Mouse (Mus musculus) stomach, embryonic 15.5 days (tissue): ENCODE results near the gene Hmgcs2. TPM values are rescaled to one million over a fixed set of nuclear protein-coding genes. Genes with fewer than 3 reads are reported as not detected.
"Not testable (repeated sequence)": the region's sequence is repeated elsewhere in the genome, so short reads cannot be mapped to it uniquely, and the experiment has no call there.

Experiments used
- ATAC-seq: fragments of 200-750 bp; cut with Nextera tagmentation; 2 replicates; pipeline ENCODE4 v1.8.0; 2017; ENCODE audit warnings: low read depth, moderate number of reproducible peaks, moderate TSS enrichment; ENCODE audit not compliant: insufficient read depth, low FRiP score
- H3K27ac ChIP-seq: fragments of 300-500 bp; sonication (generic); 2 replicates; pipeline ENCODE4 v1.5.1; 2015; ENCODE audit warnings: mild to moderate bottlenecking, inconsistent platforms
- H3K27me3 ChIP-seq: fragments of 300-500 bp; sonication (generic); replicated peaks from 2 replicates; pipeline ENCODE4 v1.6.1; 2015; ENCODE audit warnings: inconsistent platforms
- H3K36me3 ChIP-seq: fragments of 300-500 bp; sonication (generic); 2 replicates; pipeline ENCODE4 v1.6.1; 2015; ENCODE audit warnings: inconsistent platforms
- H3K4me1 ChIP-seq: fragments of 300-500 bp; sonication (generic); 2 replicates; pipeline ENCODE4 v1.6.1; 2015; ENCODE audit warnings: inconsistent platforms
- H3K4me2 ChIP-seq: fragments of 300-500 bp; sonication (generic); 2 replicates; pipeline ENCODE4 v1.6.1; 2015; ENCODE audit warnings: mild to moderate bottlenecking, inconsistent platforms
- H3K4me3 ChIP-seq: fragments of 300-500 bp; sonication (generic); replicated peaks from 2 replicates; pipeline ENCODE4 v1.5.1; 2015; ENCODE audit warnings: inconsistent platforms
- H3K9ac ChIP-seq: fragments of 300-500 bp; sonication (generic); 2 replicates; pipeline ENCODE4 v1.6.1; 2015; ENCODE audit warnings: inconsistent platforms
- H3K9me3 ChIP-seq: fragments of 300-500 bp; sonication (generic); 2 replicates; pipeline ENCODE4 v1.6.1; 2016; ENCODE audit warnings: inconsistent platforms
- WGBS: fragments of 180-500 bp; shearing (Covaris S2); methylation state at CpG from one replicate; pipeline ENCODE4 v1.1.7; 2015; 5-methylcytosine and 5-hydroxymethylcytosine counted together
- polyA plus RNA-seq: library from polyadenylated mRNA; unstranded; fragments of >200 nt; fragmentation: Nextera tagmentation; extraction: Ambion mirVana; gene quantifications from 2 replicates; pipeline ENCODE4 v1.2.1, GENCODE M21; 2015

Gene Hmgcs2
- polyA plus RNA-seq, 1 experiment from 2014 or later = 55.7 TPM

DNA sequence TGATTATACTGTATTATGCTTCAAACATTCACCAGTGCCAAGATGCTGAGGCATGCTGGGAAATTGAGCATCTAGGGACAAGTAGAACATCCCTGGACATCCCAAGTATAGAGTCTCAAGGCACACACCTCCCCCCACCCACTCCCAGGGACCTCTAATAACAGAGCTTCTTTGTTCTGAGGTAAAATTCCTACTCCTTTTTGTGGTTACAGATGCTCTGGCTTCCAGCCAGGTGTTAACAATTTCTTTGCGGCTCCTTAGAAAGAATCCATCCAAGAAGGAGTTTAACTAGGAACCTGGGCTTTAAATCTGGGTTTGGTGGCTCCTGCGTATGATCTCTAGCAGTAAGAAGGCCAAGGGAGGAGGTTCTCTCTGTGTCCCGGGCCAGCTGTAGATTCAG, 36.9 kb downstream of the Hmgcs2 start:
- no peak overlapping the region for H3K4me2 ChIP-seq
- no peaks in the 10 kb centered on the region for H3K9me3 ChIP-seq
- no peak overlapping the region for H3K27ac ChIP-seq
- peaks cover 16% of the 10 kb centered on the region for H3K36me3 ChIP-seq
- no peak overlapping the region for H3K4me3 ChIP-seq
- no peak overlapping the region for H3K9ac ChIP-seq
- H3K27me3 ChIP-seq = no peaks in the 10 kb centered on the region
- WGBS = 53% methylated on average over 3 of the region's 3 CpGs
- no peak for ATAC-seq
- no peaks in the 10 kb centered on the region for H3K4me1 ChIP-seq

DNA sequence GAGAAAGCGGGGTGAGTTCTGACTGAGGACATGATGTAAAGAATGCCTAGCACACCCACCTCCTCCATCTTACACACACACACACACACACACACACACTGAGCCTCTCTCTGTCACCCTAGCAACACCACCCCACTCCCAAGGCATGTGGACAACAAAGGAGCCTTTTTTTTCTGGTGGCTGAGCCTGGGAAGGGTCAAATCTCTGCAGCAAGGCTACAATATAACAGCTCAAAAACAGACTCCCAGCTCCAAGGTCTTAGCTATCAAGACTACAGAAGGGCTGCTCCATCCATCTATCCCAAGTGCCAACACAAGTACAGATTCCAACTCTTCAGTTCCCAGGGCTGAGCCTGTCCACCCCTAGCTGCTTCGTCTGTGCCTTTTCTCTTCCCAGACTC, 39.0 kb downstream of the Hmgcs2 start:
- WGBS = 74% methylated on average over 2 of the region's 2 CpGs
- no peaks in the 10 kb centered on the region for H3K4me1 ChIP-seq
- H3K4me3 ChIP-seq = no peak overlapping the region
- H3K27ac ChIP-seq = no peak overlapping the region
- ATAC-seq = no peak
- H3K9me3 ChIP-seq = no peaks in the 10 kb centered on the region
- H3K36me3 ChIP-seq = peaks cover 13% of the 10 kb centered on the region
- H3K27me3 ChIP-seq = no peaks in the 10 kb centered on the region
- H3K4me2 ChIP-seq = no peak overlapping the region
- no peak overlapping the region for H3K9ac ChIP-seq

DNA sequence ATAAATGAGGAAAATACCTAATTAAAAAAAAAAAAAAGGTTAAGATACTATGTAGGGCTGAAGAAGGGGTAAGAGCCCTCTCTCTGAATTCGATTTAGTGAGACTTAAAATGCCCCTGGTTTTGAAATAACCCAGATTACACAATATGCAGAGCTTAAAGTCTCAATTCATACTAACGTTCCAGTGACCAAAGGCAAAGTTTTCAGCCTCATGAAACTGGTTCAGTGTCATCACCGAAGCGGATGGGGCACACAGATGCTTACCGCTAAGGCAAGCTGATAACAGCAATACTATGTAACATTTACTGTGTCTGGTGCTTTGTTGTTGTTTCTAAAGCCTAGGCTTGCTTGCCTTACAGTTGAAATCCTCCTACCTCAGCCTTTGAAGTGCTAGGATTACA, 42.0 kb downstream of the Hmgcs2 start:
- H3K4me2 ChIP-seq = no peak overlapping the region
- no peak for ATAC-seq
- no peak overlapping the region for H3K27ac ChIP-seq
- no peak overlapping the region for H3K9ac ChIP-seq
- H3K36me3 ChIP-seq = peaks cover 7% of the 10 kb centered on the region; the same call in 1 of the 2 replicates
- H3K27me3 ChIP-seq = no peaks in the 10 kb centered on the region
- no peaks in the 10 kb centered on the region for H3K4me1 ChIP-seq
- no peak overlapping the region for H3K4me3 ChIP-seq
- whole genome bisulfite sequencing = 90% methylated on average over 5 of the region's 5 CpGs
- H3K9me3 ChIP-seq = no peaks in the 10 kb centered on the region

DNA sequence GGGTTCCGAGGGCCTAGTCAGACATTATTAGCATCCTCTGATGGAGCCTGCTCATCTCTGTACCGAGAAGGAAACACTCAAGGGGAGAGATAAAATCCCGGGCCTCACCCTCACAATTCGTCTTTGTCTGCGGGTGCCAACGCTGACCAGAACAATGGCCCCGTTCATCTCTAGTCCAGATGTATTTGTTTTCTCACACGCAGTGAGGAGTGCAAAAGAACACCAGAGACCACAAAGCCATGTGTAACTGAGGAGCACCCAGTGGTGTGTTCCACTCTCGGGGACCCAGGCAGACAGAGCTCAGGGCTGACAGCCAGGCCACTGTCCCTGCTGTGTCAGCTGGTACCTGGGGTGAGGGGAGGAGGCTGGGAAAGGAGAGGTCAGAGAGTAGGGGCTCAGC, 44.0 kb downstream of the Hmgcs2 start:
- H3K9ac ChIP-seq = no peak overlapping the region
- no peak overlapping the region for H3K4me3 ChIP-seq
- no peak for ATAC-seq
- WGBS = 66% methylated on average over 9 of the region's 9 CpGs
- no peaks in the 10 kb centered on the region for H3K27me3 ChIP-seq
- H3K4me2 ChIP-seq = no peak overlapping the region
- no peaks in the 10 kb centered on the region for H3K4me1 ChIP-seq
- H3K36me3 ChIP-seq = peaks cover 7% of the 10 kb centered on the region; the same call in 1 of the 2 replicates
- no peaks in the 10 kb centered on the region for H3K9me3 ChIP-seq
- H3K27ac ChIP-seq = no peak overlapping the region

DNA sequence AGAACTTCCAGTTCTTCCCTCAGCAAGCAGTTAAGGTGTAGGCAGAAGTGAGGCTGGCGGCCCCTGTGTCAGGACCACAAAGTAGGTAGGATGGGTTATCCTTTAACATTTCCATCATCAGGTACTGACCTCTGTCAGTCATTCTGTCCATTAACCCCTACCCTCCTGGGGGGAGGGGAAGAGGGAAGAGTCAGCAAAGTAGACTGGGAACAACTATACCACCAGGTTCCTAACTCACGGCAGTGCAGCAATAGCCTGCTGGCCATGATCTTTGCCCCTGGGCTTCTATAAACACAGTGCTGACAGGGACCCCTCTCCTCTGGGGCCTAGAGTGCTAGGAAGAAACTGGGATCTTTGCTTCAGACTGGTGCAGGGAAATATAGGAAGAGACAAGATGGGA, 53.8 kb downstream of the Hmgcs2 start:
- H3K4me3 ChIP-seq = no peak overlapping the region
- H3K9me3 ChIP-seq = no peaks in the 10 kb centered on the region
- H3K4me2 ChIP-seq = no peak overlapping the region
- peaks cover 18% of the 10 kb centered on the region for H3K4me1 ChIP-seq
- no peak overlapping the region for H3K9ac ChIP-seq
- ATAC-seq = no peak
- H3K27me3 ChIP-seq = no peaks in the 10 kb centered on the region
- H3K36me3 ChIP-seq = peaks cover 13% of the 10 kb centered on the region; the same call in 1 of the 2 replicates
- 65% methylated on average over 2 of the region's 2 CpGs for WGBS
- H3K27ac ChIP-seq = no peak overlapping the region

DNA sequence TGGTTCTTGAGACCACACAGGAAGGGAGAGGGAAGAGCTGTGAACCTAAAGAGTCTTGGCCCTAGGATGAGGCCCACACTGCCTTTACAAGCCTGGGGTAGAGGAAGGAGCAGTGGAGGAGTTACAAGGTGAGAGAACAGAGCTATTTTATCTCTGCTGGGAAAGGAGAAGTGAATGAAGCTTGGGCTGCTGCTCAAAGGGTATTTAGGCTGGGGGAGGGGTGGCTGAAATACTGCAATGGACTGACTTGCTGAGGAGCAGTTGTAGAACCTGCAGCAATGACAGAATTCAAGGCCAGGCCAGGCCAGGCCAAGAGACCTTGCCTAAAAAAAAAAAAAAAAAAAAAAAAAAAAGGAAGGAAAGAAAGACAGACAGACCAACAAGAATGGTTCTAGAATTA, 55.1 kb downstream of the Hmgcs2 start:
- no peaks in the 10 kb centered on the region for H3K27me3 ChIP-seq
- H3K36me3 ChIP-seq = peaks cover 13% of the 10 kb centered on the region; the same call in 1 of the 2 replicates
- H3K9ac ChIP-seq = no peak overlapping the region
- ATAC-seq = no peak
- no peaks in the 10 kb centered on the region for H3K9me3 ChIP-seq
- no peak overlapping the region for H3K4me3 ChIP-seq
- peaks cover 18% of the 10 kb centered on the region for H3K4me1 ChIP-seq
- H3K4me2 ChIP-seq = no peak overlapping the region
- H3K27ac ChIP-seq = no peak overlapping the region

DNA sequence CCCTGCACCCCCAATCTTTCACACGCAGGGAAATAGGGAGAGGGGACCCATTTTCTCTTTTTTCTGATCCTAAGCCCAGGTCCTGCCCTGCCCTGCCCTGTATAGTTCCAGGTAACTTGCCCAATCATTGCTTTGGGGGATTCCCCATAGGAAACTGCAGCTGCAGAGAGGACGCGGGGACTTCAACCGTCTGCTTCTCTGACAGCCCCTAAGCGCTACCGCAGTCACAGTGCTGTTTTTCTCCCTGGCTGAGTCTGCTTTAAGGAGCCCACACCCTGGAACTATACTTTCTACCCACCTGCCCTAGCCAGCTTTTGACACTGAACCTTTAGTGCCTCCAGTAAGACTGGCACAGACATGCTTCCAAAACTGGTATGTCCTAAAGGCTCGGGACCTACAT, 55.7 kb downstream of the Hmgcs2 start:
- Histone ChIP-seq H3K36me3 (peaks cover 13% of the 10 kb centered on the region; the same call in 1 of the 2 replicates), H3K9me3 (no peaks in the 10 kb centered on the region), H3K9ac (no peak overlapping the region), H3K27ac (no peak overlapping the region), H3K27me3 (no peaks in the 10 kb centered on the region), H3K4me3 (no peak overlapping the region), H3K4me1 (peaks cover 18% of the 10 kb centered on the region), H3K4me2 (peak overlapping the region; percentile 94; the same call in 1 of the 2 replicates)
- no peak for ATAC-seq
- WGBS = 65% methylated on average over 7 of the region's 7 CpGs

DNA sequence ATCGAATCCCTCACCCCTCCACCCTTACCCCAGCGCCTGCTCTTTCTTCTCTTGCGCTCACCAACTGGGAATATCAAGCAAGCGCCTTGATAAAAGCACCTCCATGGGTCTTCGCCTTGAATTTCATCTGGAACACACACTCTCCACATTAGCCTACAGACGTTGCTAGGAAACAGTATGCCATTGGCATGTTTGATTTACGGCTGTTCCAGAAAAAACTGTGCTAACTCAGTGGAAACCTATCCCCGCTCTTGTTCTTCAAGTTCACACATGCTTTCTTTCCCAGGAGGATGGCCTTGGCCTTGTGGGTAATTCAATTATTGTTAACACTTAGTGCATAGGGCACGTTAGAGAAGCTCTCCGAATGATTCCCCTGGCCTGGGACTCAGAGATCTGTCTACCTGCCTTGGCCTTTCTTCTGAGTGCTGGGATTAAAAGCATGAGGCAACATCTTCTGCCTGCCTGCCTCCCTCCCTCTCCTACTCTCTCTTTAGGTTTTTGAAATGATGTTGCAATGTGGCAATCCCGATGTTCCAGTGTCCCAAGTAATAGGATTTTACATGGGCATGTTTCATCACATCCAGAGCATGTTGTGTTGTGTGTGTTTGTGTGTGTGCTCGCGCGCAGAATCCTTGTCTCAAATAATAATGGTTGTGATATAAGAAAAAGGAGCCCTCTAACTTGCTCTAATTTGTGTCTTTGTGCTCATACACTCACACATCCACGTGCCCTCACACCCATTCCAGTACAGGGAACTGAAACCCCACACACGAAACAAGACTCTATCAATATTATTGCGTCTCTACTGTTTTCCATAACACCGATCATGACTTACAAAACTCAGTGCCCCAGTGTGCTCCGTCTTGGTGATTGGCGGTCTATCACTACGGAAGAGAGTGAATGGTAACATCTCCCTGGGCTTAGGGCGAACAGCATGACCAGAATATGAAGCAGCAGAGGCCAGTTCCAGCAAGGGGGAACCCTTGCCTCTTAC, 56.7 kb downstream of the Hmgcs2 start:
- Histone ChIP-seq H3K9me3 (no peaks in the 10 kb centered on the region), H3K27ac (peak overlapping the region; percentile 44), H3K36me3 (peaks cover 13% of the 10 kb centered on the region; the same call in 1 of the 2 replicates), H3K9ac (no peak overlapping the region), H3K4me1 (peaks cover 18% of the 10 kb centered on the region), H3K27me3 (no peaks in the 10 kb centered on the region), H3K4me2 (peak overlapping the region; percentile 94), H3K4me3 (no peak overlapping the region)
- WGBS = 73% methylated on average over 22 of the region's 22 CpGs
- no peak for ATAC-seq

DNA sequence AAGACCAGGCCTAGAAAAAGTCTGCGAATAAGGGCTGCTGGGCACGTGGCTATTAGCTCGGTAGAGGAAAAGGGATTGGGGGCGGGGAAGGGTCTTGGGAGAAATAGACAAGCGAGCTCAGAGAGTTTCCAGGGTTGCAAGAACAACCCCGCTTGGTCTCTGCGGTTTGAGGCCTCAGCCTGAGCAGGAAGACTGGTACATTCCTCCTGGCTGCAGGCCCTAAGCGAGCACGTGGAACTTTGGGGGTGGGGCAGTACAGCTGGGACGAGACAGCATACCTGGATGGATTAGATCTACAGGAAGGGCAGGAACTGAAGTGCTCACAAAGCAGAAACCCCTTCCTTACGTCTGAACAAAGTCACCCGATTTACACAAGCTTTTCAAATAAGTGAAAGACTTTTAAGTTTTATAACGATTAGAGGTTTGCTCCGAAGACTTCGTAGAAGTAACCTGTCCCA, 58.4 kb downstream of the Hmgcs2 start:
- Histone ChIP-seq H3K27me3 (no peaks in the 10 kb centered on the region), H3K4me1 (peaks cover 18% of the 10 kb centered on the region), H3K4me2 (peak overlapping the region; percentile 94), H3K36me3 (no peaks in the 10 kb centered on the region), H3K4me3 (peak overlapping the region; percentile 61), H3K9me3 (no peaks in the 10 kb centered on the region), H3K9ac (peak overlapping the region; percentile 56; the same call in 1 of the 2 replicates), H3K27ac (peak overlapping the region; percentile 78)
- 6% methylated on average over 15 of the region's 15 CpGs for WGBS
- 0 out of 2 replicates have a peak, but pooled peaks have one; percentile 41 for ATAC-seq

DNA sequence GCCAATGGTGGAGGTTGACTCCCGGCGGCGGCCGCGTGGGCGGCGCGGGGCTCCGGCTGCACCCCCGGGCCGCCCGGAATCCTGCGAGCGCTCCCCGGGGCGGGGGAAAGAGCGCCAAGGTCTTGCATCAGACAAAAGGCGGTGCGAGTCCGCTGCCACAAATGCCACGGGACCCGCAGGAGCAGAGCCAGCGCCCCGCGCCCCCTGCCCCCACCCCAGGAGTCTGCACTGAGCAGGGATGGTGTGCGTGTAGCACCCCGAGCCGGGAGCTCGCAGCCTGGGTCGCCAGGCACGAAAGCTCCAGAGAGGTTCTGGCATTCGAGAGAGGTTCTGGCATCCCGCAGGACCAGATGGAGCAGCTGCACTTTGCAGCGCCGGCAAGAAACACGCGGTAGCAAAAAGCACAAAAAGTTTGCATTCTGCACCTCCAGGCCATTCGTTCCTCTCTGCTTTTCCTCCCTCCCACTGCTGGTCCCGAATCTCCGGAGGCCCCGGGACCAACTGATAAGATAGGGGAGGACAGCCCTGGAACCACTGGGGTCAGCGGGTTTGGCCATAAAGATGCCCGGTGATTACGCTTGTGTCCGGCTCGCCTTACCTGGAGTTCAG, 59.0 kb downstream of the Hmgcs2 start:
- Histone ChIP-seq H3K9ac (peak overlapping the region; percentile 56; the same call in 1 of the 2 replicates), H3K4me1 (peaks cover 18% of the 10 kb centered on the region), H3K4me2 (peak overlapping the region; percentile 94), H3K4me3 (peak overlapping the region; percentile 61), H3K36me3 (no peaks in the 10 kb centered on the region), H3K9me3 (no peaks in the 10 kb centered on the region), H3K27ac (peak overlapping the region; percentile 78), H3K27me3 (no peaks in the 10 kb centered on the region)
- ATAC-seq = peak; percentile 25; the same call in 1 of the 2 replicates
- WGBS = under 1% methylated on average over 45 of the region's 46 CpGs

DNA sequence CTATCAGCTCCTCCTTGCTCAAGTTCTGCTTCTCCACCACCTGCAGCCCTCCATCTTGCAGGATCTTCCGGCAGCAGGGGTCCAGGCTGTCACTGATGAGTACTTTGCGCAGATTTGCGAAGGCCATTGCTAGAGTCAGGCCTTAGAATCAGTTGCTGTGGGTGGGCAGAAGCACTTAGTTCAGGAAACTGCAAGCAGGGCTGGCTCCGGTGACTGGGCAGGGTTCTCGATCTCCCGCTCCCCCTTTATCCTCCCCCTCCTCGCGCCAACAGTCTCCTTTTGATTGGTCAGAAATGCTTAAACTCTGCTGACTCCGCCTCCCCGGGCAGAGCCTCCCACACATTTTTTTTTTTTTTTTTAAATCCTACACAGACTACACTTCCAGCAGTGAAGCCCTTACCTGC, 59.5 kb downstream of the Hmgcs2 start, which contains the start of gene Phgdh:
TSS of gene Phgdh (minus strand) at position 285 of the 404 bp plus-strand sequence.
- peaks cover 18% of the 10 kb centered on the region for H3K4me1 ChIP-seq
- H3K9me3 ChIP-seq, H3K27me3 ChIP-seq, H3K36me3 ChIP-seq: not testable (repeated sequence)
- WGBS = 0% methylated on average over 10 of the region's 10 CpGs
- H3K27ac ChIP-seq = peak within 1 kb of the TSS; percentile 78
- peak within 1 kb of the TSS; percentile 94 for H3K4me2 ChIP-seq
- peak within 1 kb of the TSS; percentile 61 for H3K4me3 ChIP-seq
- peak within 1 kb of the TSS; percentile 56; the same call in 1 of the 2 replicates for H3K9ac ChIP-seq
- peak; percentile 77 for ATAC-seq
